Mouse (Mus musculus) olfactory bulb, adult 2 months (tissue): ENCODE measurements around the gene Tenm3.

ENCODE experiments used
- CTCF ChIP-seq: fragments of 200-500 bp; IDR thresholded peaks from 2 replicates; pipeline ENCODE4 v1.5.1; 2012; ENCODE audit warnings: low read depth, mild to moderate bottlenecking, low read length, moderate library complexity; ENCODE audit not compliant: insufficient read depth
- POLR2A ChIP-seq: fragments of 200-500 bp; IDR thresholded peaks from 2 replicates; pipeline ENCODE4 v1.6.1; 2012; ENCODE audit warnings: mild to moderate bottlenecking, low read depth, low read length, moderate library complexity; ENCODE audit not compliant: insufficient read depth

GRCm38 (mm10) chr8:48611126-48611525 is 232.6 kb downstream of the Tenm3 start:
- TF ChIP-seq POLR2A: no peak
- TF ChIP-seq CTCF: no peak
